Mouse (Mus musculus): ENCODE measurements around the gene Trit1.

GRCm38 (mm10) chr4:122987421-122987820 lies 29.0 kb upstream of the Trit1 start:
- TF ChIP-seq CTCF (IDR thresholded peaks at IDR 0.05; ENCODE audit: control insufficient read depth, insufficient read depth, insufficient read length) (no peak), MYOG (IDR thresholded peaks at IDR 0.05; ENCODE audit: control insufficient read depth, extremely low read depth, insufficient read length) (no peak), MAX (IDR thresholded peaks at IDR 0.05) (no peak), CEBPB (IDR thresholded peaks at IDR 0.05; ENCODE audit: low read depth) (no peak), USF1 (IDR thresholded peaks at IDR 0.05; ENCODE audit: low read depth) (no peak), FOSL1 (IDR thresholded peaks at IDR 0.05; ENCODE audit: insufficient read depth, low read length, poor library complexity, severe bottlenecking) (no peak)

Measured in C2C12 (cell line).